Mouse (Mus musculus) adrenal gland, adult 8-10 months (tissue): ENCODE results near the gene Stox2. TPM values are rescaled to one million over a fixed set of nuclear protein-coding genes. Genes with fewer than 3 reads are reported as not detected.

Experiments used
- DNase-seq: peaks from one replicate; pipeline ENCODE4 v3.0.0; 2022
- total RNA-seq, 4 experiments: library from RNA; stranded (reverse); gene quantifications; 2 replicates each; pipeline ENCODE4 v1.2.4; 2022

Stox2 gene
- total RNA-seq, 4 experiments from 2014 or later = 9.6 to 13.5 (median 12.3) TPM

DNA sequence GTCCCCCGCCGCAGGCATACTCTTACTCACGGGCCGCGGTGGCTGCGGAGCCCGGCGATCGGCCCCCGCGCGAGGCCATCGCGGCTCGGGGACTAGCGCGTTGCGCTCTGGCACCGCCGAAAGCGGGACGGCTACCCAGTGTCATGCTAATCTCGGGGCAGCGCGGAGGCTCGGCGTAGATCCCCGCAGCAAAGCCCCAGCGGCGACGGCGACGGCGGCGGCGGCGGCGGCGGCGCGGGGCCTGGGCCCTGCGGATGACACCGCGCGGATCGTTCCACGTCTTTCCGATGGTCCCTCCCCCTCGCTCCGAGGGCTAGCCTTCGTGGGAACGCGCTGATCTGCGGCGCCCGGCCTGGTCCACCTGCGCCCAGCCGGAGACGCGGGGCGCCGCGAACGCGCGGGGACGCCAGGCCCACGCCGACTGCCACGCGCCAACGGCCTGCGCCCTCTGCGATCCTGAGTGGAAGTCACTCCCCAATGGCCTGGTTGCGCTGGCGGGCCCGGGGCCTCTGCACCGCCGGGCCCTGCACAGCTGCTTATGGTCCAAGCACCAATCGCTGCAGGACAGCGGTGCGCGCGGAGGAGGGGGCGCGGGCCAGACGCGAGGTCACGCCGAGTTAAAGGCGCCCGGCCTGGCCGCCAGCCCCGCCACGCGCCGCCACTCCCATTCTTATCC, 157.2 kb downstream of the Stox2 start:
- peak; percentile 64 for DNase-seq

DNA sequence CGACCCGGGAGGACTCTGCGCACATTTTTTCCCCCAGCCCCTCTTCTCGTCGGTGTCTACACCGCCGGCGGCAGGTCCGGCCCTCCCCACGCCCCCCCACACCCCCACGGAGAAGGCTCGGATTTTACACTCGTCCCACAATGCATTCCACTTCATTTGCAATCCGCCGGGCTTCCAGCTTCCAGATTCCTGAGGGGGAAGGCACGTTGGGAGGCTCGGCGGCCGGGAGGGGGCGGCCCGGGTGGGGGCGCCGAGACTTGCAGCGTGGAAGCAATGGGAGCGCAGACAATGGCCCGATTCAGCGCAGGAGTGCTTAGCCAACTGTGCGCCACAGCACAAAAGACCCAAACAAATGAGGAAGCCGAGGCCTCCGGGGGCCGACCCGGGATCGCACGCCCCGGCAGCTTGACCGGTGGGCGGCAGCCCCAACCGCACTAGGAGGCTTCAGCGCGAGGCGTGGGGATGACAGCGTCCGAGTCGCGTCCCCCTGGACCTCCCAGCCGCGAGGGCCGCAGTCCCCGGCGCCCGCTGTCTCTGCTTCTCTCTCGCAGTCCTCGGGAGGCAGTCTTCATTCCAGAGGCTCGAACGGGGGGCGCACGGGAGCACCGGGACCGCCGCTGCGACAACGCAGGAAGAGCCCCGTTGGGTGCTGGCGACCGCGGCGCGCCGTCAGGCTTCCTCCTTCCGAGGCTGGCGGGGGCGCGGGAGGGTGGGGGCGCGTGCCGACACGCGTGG, 157.9 kb downstream of the Stox2 start:
- DNase-seq = peak; percentile 6

DNA sequence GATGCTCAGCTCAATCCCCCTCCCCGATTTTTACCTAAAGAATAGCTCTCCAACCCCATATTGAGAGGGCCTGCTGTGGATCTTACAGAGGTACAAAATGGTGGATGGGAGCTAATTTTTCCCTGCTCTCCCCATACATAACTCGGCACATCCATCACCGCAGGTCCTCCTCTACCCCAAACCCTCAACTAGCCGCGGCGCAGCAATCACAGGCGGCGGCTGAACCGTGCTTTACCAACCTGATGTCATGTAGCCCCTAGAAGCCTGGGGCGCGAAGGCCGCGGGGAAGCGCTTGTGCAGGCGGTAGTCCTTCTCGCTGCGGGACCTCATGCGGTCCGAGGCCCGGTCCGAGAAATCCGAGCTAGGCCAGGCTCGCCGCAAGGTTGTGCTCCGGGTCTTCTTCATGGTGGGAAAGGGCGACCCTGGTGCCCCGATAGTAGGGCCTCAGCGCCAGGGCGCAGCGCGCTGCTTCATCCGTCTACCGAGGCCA, 158.5 kb downstream of the Stox2 start:
- peak; percentile 8 for DNase-seq

GRCm38 (mm10) chr8:47287201-47287621, 159.0 kb downstream of the Stox2 start:
- DNase-seq = no peak

DNA sequence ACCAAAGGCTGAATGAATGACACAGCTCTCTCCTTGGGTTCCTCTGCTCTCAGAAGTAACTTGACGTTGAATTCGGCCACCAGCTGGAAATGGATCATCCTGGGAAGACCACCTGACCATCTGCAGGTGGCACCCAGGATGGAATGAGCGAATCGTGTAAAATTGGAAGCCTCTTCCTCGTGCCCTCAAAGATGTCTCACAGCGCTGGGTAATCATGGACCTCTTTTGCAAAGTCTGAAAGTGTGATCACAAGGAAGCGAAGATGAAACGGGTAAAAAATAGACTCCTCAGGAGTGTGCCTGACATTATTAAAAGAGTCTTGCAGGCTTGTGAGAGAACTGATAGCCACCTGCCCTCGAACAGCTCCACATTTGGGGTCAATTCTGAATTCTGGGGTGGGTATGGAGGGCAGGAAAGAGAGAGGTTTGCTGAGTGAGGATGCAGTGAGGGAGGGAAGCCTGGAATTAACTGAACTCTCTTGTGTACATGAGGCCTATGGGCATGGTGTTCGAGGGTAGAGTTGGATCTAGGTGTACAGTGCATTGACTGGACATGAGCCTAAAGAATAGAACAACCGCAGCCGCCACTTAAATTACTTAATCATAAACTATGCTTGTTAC, 160.0 kb downstream of the Stox2 start:
- DNase-seq = no peak

DNA sequence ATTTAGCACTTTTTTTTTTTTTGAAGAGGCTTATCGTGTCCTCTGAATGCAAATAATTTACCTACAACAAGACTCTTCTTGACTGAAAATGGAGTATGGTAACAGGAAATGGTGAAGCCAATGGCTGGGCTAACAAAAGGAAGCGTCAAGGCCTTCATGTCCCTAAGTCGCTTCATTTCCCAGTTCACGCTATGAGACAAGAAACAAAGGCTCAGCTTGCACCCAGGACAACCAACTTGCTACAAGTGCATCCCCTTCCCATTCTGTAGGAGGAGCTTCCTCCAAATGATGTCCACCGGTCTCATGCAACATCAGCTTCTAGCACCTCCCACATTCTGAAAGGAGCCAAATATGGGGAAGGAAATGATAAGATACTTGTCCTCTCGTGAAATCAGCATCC, 160.7 kb downstream of the Stox2 start:
- no peak for DNase-seq

DNA sequence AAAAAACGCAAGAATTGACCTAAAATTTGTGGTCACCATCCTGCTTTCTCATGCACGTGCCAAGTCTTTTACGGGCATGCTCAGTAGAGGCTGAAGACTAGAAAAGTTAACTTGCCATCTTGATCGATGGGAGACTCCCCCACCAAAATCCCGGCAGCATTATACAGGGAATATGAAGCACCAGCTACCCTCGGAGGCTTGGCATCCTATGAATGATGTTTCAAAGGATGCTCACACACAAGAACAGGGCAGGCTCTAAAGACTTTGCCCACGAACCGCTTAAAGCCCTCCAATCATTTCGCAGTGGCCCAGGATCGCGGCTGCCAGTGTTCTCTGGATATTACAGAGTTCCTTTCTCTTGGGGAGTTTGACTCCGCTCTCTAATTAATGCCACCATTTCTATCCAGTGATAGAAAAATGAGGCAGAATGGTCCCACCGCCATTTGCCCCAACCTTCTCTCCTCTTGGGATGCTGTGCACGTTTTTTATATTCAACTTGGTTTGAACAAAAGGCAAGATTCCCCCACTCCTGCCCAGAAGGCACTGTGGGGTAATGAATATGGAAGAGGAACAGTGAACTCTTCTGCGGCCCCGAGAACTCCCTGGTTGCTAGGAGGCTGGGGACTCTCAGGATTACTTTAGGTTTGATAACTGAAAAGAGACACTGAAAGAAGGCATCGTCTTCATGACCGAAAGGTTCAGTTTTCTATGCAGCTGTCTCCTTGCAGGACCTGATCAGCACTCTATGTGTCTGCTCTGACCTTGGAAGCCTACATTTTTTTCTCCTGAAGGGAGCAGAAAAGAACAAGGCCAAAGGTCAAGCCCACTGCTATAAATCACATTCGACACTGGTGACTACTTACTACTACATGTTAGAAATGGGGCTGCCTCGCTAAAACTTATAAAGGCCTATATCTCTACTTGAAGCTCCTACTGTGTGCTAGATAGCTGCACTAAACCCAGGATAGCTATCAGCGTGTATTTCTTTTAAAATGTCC, 161.5 kb downstream of the Stox2 start:
- DNase-seq = no peak

DNA sequence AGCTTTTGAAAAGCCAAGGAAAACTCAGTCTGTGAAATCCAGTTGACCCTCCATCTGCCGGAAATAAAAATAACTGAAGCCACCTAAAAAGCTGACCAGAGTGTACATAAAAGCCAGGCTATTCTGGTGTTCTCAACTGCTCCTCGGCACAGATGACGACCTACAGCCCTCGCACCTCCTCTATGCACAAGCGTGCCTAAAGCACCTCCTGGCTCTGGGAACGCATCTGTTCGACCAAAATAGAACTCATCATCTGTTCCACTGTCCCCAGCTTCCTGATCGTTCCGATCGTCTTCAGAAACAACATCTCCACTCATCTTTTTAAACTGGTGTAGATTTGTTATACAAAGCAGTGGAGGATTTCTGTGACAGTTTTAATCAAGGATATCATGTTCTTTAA, 166.3 kb downstream of the Stox2 start:
- no peak for DNase-seq

- DNase-seq = no peak
These were observed 168.0 kb downstream of the Stox2 start for GRCm38 (mm10) chr8:47278211-47278610.

GRCm38 (mm10) chr8:47268931-47269330, 177.2 kb downstream of the Stox2 start:
- DNase-seq = no peak

DNA sequence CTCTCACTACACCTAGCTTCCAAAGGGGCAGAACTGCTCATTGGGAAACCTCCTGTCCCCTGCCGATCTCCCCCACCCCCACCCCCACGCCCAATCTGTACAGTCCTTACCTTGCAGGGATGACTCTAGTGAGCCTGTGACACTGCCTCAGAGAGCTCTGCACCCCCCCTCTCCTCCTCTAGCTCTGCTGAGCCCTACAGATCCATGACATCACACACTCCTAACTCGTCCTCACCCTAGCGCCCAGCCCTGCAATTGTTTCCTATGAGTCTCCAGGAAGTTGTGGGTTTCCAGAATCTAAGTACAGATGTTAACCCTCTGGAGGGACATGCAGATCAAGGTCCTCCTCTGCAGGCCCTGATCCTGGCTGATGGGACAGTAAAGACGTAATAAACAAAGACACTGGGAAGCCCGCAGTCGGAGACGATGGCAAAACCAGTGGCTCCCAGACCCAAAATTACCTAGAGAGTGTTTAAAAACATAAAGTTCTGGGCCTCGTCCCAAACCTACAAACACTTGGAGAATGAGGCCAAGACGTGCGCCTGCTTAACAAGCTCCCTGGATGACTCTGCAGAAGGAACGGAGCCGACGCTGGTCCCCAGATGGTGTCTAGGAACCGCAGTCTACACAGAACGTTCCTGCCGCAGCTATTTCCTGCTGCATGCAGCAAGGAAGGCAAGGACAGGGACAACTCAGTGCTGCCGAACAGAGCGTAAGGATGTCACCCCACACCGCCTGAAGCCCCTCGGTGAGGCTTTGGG, 177.9 kb downstream of the Stox2 start:
- no peak for DNase-seq

GRCm38 (mm10) chr8:47263070-47263843, 182.9 kb downstream of the Stox2 start:
- DNase-seq = no peak

DNA sequence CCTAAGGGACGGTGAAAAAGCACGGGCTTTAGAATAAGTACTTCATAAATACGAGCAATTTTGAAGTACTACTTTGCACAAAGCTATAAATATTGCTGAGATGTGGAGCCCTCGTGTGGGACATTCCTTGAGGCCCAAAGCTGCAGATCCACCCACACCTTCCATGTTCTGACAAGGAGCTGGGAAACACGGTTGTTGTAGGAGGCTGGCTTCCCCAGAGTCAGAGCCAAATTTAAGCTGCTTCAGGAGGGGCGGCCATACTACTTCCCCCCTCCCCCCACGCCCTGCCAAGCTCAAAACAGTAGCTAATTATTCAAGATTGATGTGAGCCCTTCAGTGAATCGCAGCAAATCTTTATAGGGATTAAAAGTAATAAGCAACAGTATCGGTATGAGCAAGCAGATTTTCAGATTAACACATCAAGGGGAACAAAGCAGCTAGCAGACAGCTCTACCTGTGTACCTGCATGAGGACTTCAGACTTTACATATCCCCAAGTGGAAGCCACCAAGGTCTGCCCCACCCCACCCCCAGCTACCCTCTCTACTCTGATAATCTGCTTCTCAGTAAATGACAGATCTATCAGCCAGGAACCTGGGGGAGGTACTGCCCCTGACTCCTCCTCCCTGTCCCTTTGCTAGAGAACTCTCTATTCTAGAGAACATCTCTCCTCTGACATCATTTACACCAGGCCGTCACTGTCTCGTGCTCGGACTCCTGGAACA, 185.2 kb downstream of the Stox2 start:
- no peak for DNase-seq

DNA sequence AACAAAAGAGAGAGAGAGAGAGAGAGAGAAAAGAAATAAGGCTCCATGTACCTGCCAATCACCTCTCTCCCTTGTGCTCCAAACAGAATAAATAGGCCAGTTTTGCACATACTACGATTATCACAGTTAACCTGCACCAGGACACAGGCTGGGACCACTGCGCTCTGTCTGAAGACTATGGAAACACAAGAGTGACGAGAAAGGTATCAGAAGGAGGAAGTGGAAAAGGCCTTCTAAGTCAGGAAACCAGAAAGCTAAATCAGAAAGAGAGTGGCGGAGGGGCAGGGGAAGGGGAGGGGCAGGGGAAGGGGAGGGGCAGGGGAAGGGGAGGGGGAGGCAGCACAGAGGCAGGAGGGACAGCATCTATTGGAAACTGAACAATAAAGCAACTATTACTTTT, 195.3 kb downstream of the Stox2 start:
- no peak for DNase-seq

DNA sequence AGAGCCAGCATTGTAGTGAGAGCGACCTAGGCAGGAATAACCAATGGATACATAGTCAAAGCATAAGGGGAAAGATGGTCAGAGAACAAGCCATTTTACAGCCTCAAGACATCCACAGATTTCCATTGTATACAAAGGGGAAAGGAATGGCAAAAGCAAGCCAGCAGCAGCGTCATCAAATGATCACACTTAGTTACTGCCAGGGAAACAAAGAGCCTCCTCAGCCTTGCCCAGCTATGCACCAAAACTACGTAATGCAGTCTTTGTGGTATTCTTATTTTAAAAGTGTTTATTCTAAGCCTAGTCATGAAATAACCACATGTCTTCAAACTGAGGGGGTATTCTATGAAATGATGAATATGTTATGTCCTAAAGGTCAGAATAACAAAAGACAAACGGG, 201.0 kb downstream of the Stox2 start:
- DNase-seq = no peak

- no peak for DNase-seq
These were observed 202.0 kb downstream of the Stox2 start for GRCm38 (mm10) chr8:47244202-47244601.

GRCm38 (mm10) chr8:47243631-47244030, 202.5 kb downstream of the Stox2 start:
- DNase-seq = no peak

DNA sequence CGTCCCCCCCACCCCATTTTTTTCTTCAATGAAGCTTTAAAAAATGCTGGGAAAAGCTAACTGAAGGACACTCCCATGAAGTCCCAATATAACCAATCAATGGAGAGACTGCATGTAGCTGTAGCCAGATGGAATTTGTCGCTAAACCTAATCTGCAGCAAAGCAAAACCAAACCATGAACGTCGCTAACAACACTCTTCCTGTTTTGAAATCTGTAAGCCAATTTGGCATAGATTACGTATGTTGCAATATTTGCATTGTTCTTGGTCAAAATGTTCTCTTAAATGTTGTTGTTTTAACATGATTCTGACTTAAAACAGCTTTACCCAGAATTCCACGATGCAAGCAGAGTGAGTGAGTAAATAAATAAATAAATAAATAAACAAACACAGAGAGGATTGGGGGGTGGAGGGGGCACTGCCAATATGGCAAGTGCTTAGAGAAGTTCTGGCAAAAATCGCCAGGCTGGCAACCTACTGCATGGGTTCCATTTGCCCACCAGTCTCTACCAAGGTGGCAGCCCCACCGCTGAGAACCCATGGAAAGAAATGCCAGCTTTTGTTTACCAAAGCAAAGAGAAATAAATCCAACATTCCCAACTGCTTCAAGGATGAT, 203.0 kb downstream of the Stox2 start:
- DNase-seq = no peak

GRCm38 (mm10) chr8:47242207-47243004, 203.8 kb downstream of the Stox2 start:
- DNase-seq = peak; percentile 67
